Mouse (Mus musculus) MEL (cell line): ENCODE results near the gene Fbxw2. TPM values are rescaled to one million over a fixed set of nuclear protein-coding genes. Genes with fewer than 3 reads are reported as not detected.

Source experiments
- DNase-seq: peaks from one replicate; pipeline ENCODE4 v3.0.0; 2011; ENCODE audit warnings: low read depth, low spot score
- H3K27ac ChIP-seq: 2 replicates; pipeline ENCODE4 v1.5.1; 2012; ENCODE audit warnings: low read depth, mild to moderate bottlenecking, control low read depth, low read length, moderate library complexity; ENCODE audit not compliant: control insufficient read depth
- H3K27me3 ChIP-seq, 2 experiments: fragments of 150-350 bp in 1 of 2; sonication (generic) in 1 of 2; 2 replicates each; pipeline ENCODE4 v1.6.1; 2012; ENCODE audit warnings: low read length in 2 of 2, mild to moderate bottlenecking in 2 of 2, improper control_type of control experiment in 1 of 2, moderate library complexity in 1 of 2; ENCODE audit not compliant: insufficient read depth in 2 of 2, control insufficient read depth in 1 of 2
- H3K36me3 ChIP-seq, 2 experiments: 2 replicates each; pipeline ENCODE4 v1.6.1; 2012 to 2014; ENCODE audit warnings: low read length in 2 of 2, improper control_type of control experiment in 1 of 2, inconsistent platforms in 1 of 2, mild to moderate bottlenecking in 1 of 2; ENCODE audit not compliant: insufficient read depth in 2 of 2, control insufficient read depth in 1 of 2
- H3K4me1 ChIP-seq, 2 experiments: fragments of 150-350 bp in 1 of 2; sonication (generic) in 1 of 2; 2 replicates each; pipeline ENCODE4 v1.6.1; 2012; ENCODE audit warnings: low read length in 2 of 2, improper control_type of control experiment in 1 of 2, mild to moderate bottlenecking in 1 of 2; ENCODE audit not compliant: insufficient read depth in 2 of 2, control insufficient read depth in 1 of 2
- H3K4me3 ChIP-seq, 2 experiments: fragments of 150-350 bp in 1 of 2; sonication (generic) in 1 of 2; 2 replicates each; pipeline ENCODE4 v1.5.1; 2012; ENCODE audit warnings: low read depth in 2 of 2, low read length in 2 of 2, mild to moderate bottlenecking in 2 of 2, moderate library complexity in 2 of 2, control low read depth in 1 of 2, improper control_type of control experiment in 1 of 2; ENCODE audit not compliant: control insufficient read depth in 1 of 2, insufficient read depth in 1 of 2
- H3K79me2 ChIP-seq: 2 replicates; pipeline ENCODE4 v1.6.1; 2012; ENCODE audit warnings: mild to moderate bottlenecking, low read length, moderate library complexity; ENCODE audit not compliant: control insufficient read depth, poor library complexity, insufficient read depth
- H3K9ac ChIP-seq: 2 replicates; pipeline ENCODE4 v1.6.1; 2012; ENCODE audit warnings: low read depth, mild to moderate bottlenecking, control low read depth, low read length, moderate library complexity; ENCODE audit not compliant: control insufficient read depth, poor library complexity, severe bottlenecking
- H3K9me3 ChIP-seq: fragments of 150-350 bp; sonication (generic); replicated peaks from 2 replicates; pipeline ENCODE4 v1.6.1; 2012; ENCODE audit warnings: mild to moderate bottlenecking, low read length, improper control_type of control experiment, moderate library complexity; ENCODE audit not compliant: insufficient read depth
- BHLHE40 ChIP-seq: IDR thresholded peaks from 2 replicates; pipeline ENCODE4 v1.6.1; 2012; ENCODE audit warnings: low read depth, mild to moderate bottlenecking, inconsistent platforms, low read length, improper control_type of control experiment, borderline replicate concordance
- CTCF ChIP-seq, 3 experiments: IDR thresholded peaks in 2 of 3; conservative IDR thresholded peaks in 1 of 3; 2 replicates each; pipeline ENCODE4 v1.5.1; 2011 to 2012; ENCODE audit warnings: low read length in 3 of 3, low read depth in 2 of 3, mild to moderate bottlenecking in 2 of 3, improper control_type of control experiment in 1 of 3, inconsistent platforms in 1 of 3, mixed read lengths in 1 of 3, moderate library complexity in 1 of 3; ENCODE audit not compliant: control insufficient read depth in 1 of 3, insufficient read depth in 1 of 3, poor library complexity in 1 of 3, severe bottlenecking in 1 of 3
- ELF1 ChIP-seq: IDR thresholded peaks from 2 replicates; pipeline ENCODE4 v1.6.1; 2014; ENCODE audit warnings: low read depth, mild to moderate bottlenecking, inconsistent platforms, low read length, improper control_type of control experiment, moderate library complexity
- ETS1 ChIP-seq: IDR thresholded peaks from 2 replicates; pipeline ENCODE4 v1.6.1; 2012; ENCODE audit warnings: low read depth, mild to moderate bottlenecking, inconsistent platforms, low read length, improper control_type of control experiment, moderate library complexity
- GABPA ChIP-seq: IDR thresholded peaks from 2 replicates; pipeline ENCODE4 v1.6.1; 2012; ENCODE audit warnings: low read depth, mild to moderate bottlenecking, inconsistent platforms, low read length, improper control_type of control experiment, moderate library complexity
- HCFC1 ChIP-seq: IDR thresholded peaks from 2 replicates; pipeline ENCODE4 v1.6.1; 2012; ENCODE audit warnings: low read depth, mild to moderate bottlenecking, inconsistent platforms, low read length, improper control_type of control experiment, moderate library complexity
- JUND ChIP-seq: IDR thresholded peaks from 2 replicates; pipeline ENCODE4 v1.6.1; 2011; ENCODE audit warnings: low read depth, mild to moderate bottlenecking, improper control_type of control experiment, low read length
- MAFK ChIP-seq: IDR thresholded peaks from 2 replicates; pipeline ENCODE4 v1.6.1; 2011; ENCODE audit warnings: low read depth, mild to moderate bottlenecking, low read length, improper control_type of control experiment, borderline replicate concordance
- MAX ChIP-seq: IDR thresholded peaks from 2 replicates; pipeline ENCODE4 v1.6.1; 2011; ENCODE audit warnings: low read length, improper control_type of control experiment
- MAZ ChIP-seq: IDR thresholded peaks from 2 replicates; pipeline ENCODE4 v1.6.1; 2012; ENCODE audit warnings: low read depth, mild to moderate bottlenecking, inconsistent platforms, low read length, improper control_type of control experiment
- MXI1 ChIP-seq: IDR thresholded peaks from 2 replicates; pipeline ENCODE4 v1.6.1; 2011; ENCODE audit warnings: mild to moderate bottlenecking, low read depth, low read length, improper control_type of control experiment
- MYC ChIP-seq: IDR thresholded peaks from 2 replicates; pipeline ENCODE4 v1.6.1; 2011; ENCODE audit warnings: low read depth, mild to moderate bottlenecking, low read length, improper control_type of control experiment, moderate library complexity
- NRF1 ChIP-seq: IDR thresholded peaks from 2 replicates; pipeline ENCODE4 v1.6.1; 2014; ENCODE audit warnings: low read depth, mild to moderate bottlenecking, inconsistent platforms, low read length, improper control_type of control experiment, moderate library complexity; ENCODE audit not compliant: poor library complexity, insufficient read depth, severe bottlenecking
- POLR2A ChIP-seq, 2 experiments: IDR thresholded peaks; 2 replicates each; pipeline ENCODE4 v1.6.1; 2011 to 2012; ENCODE audit warnings: low read length in 2 of 2, mild to moderate bottlenecking in 2 of 2, control low read depth in 1 of 2, improper control_type of control experiment in 1 of 2, low read depth in 1 of 2, moderate library complexity in 1 of 2; ENCODE audit not compliant: control insufficient read depth in 1 of 2, insufficient read depth in 1 of 2, poor library complexity in 1 of 2
- POLR2AphosphoS5 ChIP-seq: IDR thresholded peaks from 2 replicates; pipeline ENCODE4 v1.6.1; 2012; ENCODE audit warnings: low read depth, borderline replicate concordance, mild to moderate bottlenecking, inconsistent platforms, low read length, moderate library complexity, mixed read lengths
- RCOR1 ChIP-seq: IDR thresholded peaks from 2 replicates; pipeline ENCODE4 v1.6.1; 2012; ENCODE audit warnings: low read depth, mild to moderate bottlenecking, inconsistent platforms, low read length, improper control_type of control experiment
- SIN3A ChIP-seq: IDR thresholded peaks from 2 replicates; pipeline ENCODE4 v1.6.1; 2012; ENCODE audit warnings: low read length, improper control_type of control experiment, inconsistent platforms
- SMC3 ChIP-seq: IDR thresholded peaks from 2 replicates; pipeline ENCODE4 v1.6.1; 2011; ENCODE audit warnings: low read depth, low read length, improper control_type of control experiment
- TAL1 ChIP-seq: IDR thresholded peaks from 2 replicates; pipeline ENCODE4 v1.6.1; 2012; ENCODE audit warnings: mild to moderate bottlenecking, inconsistent platforms, low read length, moderate library complexity, mixed read lengths
- TBP ChIP-seq: IDR thresholded peaks from 2 replicates; pipeline ENCODE4 v1.8.0; 2011; ENCODE audit warnings: low read depth, low read length, improper control_type of control experiment
- TCF12 ChIP-seq: IDR thresholded peaks from 2 replicates; pipeline ENCODE4 v1.6.1; 2014; ENCODE audit warnings: low read depth, mild to moderate bottlenecking, inconsistent platforms, low read length, improper control_type of control experiment, moderate library complexity
- USF2 ChIP-seq, 2 experiments: IDR thresholded peaks; 2 replicates each; pipeline ENCODE4 v1.6.1; 2011 to 2012; ENCODE audit warnings: improper control_type of control experiment in 2 of 2, low read length in 2 of 2, borderline replicate concordance in 1 of 2, inconsistent platforms in 1 of 2, low read depth in 1 of 2, mild to moderate bottlenecking in 1 of 2; ENCODE audit not compliant: insufficient read depth in 1 of 2
- ZKSCAN1 ChIP-seq: IDR thresholded peaks from 2 replicates; pipeline ENCODE4 v1.6.1; 2012; ENCODE audit warnings: low read depth, mild to moderate bottlenecking, inconsistent platforms, low read length, improper control_type of control experiment, moderate library complexity
- ZNF384 ChIP-seq: IDR thresholded peaks from 2 replicates; pipeline ENCODE4 v1.6.1; 2012; ENCODE audit warnings: low read depth, mild to moderate bottlenecking, inconsistent platforms, low read length, improper control_type of control experiment
- polyA plus RNA-seq, 2 experiments: library from polyadenylated mRNA; stranded (reverse) in 1 of 2; unstranded in 1 of 2; fragments of >175 nt in 1 of 2; fragments of >200 nt in 1 of 2; gene quantifications; 2 replicates each; pipeline versions ENCODE4 v1.2.1 to v1.2.4; 2012; ENCODE audit warnings: low replicate concordance in 2 of 2, low read depth in 1 of 2; ENCODE audit not compliant: insufficient read length in 2 of 2, insufficient read depth in 1 of 2, missing spikeins in 1 of 2
- total RNA-seq: library from RNA; depleted of rRNA; stranded (reverse); fragments of 300-350 nt; gene quantifications from 2 replicates; pipeline ENCODE4 v1.2.3, GENCODE M21; 2012

The Fbxw2 gene
- total and polyA plus RNA-seq, 3 experiments, result 43.7 to 101 (median 49.7) TPM

GRCm38 (mm10) chr2:34870520-34871474 is 44.7 kb upstream of the Fbxw2 start (continued):
- TF ChIP-seq BHLHE40, result no peak
- TF ChIP-seq ELF1, result peak; percentile 83
- peak; percentile 47 for TF ChIP-seq TCF12
- TF ChIP-seq MAZ, result no peak

- H3K4me3 ChIP-seq, result peak overlapping the region; percentile 57 to 61
- no peaks in the 10 kb centered on the region for H3K9me3 ChIP-seq
- DNase-seq, result peak; percentile 87
- TF ChIP-seq MYC (peak; percentile 80; the same call in 1 of the 2 replicates), POLR2AphosphoS5 (no peak), ETS1 (peak; percentile 51; the same call in 1 of the 2 replicates), TBP (peak; percentile 76), USF2 (IDR thresholded peaks at IDR 0.05; ENCODE audit: borderline replicate concordance in 1 of 2, insufficient read depth in 1 of 2, low read depth in 1 of 2, low read length in 2 of 2) (no peak), ELF1 (no peak), TCF12 (no peak), ZNF384 (no peak), RCOR1 (0 out of 2 replicates have a peak, but pooled peaks have one; percentile 19), SIN3A (peak; percentile 76), MXI1 (peak; percentile 83), CTCF (IDR thresholded peaks at IDR 0.05 in 2 of 3, conservative IDR thresholded peaks at IDR 0.05 in 1 of 3; ENCODE audit: control insufficient read depth in 1 of 3, insufficient read depth in 1 of 3, low read depth in 2 of 3, low read length in 3 of 3, poor library complexity in 1 of 3, severe bottlenecking in 1 of 3) (no peak), JUND (no peak), HCFC1 (no peak), ZKSCAN1 (no peak), SMC3 (no peak), GABPA (peak; percentile 76; the same call in 1 of the 2 replicates), MAFK (no peak), POLR2A (IDR thresholded peaks at IDR 0.05; ENCODE audit: control insufficient read depth in 1 of 2, insufficient read depth in 1 of 2, low read depth in 1 of 2, low read length in 2 of 2, poor library complexity in 1 of 2) (peak in 1 of 2 experiments; percentile 62; a peak in 2 of 4 replicates), TAL1 (no peak), MAX (peak; percentile 80), NRF1 (no peak)
- TF ChIP-seq, all 39 proteins: peak for 9
- H3K27me3 ChIP-seq, result no peaks in the 10 kb centered on the region
- peaks cover 48% of the 10 kb centered on the region for H3K79me2 ChIP-seq
- H3K27ac ChIP-seq, result peak overlapping the region; percentile 78
- H3K36me3 ChIP-seq, result peaks cover 15 to 19% of the 10 kb centered on the region in 2 experiments
- peak overlapping the region; percentile 84 for H3K9ac ChIP-seq
- H3K4me1 ChIP-seq, result peaks cover 3 to 9% of the 10 kb centered on the region in 2 experiments; a peak in 3 of 4 replicates
Measured at GRCm38 (mm10) chr2:34869680-34870079, 43.6 kb upstream of the Fbxw2 start.
